Mouse (Mus musculus): ENCODE data around the gene Kif11. TPM values are rescaled to one million over a fixed set of nuclear protein-coding genes. Genes with fewer than 3 reads are reported as not detected.

Kif11 gene
- polyA plus RNA-seq, 1 experiment: 8.9 TPM

DNA sequence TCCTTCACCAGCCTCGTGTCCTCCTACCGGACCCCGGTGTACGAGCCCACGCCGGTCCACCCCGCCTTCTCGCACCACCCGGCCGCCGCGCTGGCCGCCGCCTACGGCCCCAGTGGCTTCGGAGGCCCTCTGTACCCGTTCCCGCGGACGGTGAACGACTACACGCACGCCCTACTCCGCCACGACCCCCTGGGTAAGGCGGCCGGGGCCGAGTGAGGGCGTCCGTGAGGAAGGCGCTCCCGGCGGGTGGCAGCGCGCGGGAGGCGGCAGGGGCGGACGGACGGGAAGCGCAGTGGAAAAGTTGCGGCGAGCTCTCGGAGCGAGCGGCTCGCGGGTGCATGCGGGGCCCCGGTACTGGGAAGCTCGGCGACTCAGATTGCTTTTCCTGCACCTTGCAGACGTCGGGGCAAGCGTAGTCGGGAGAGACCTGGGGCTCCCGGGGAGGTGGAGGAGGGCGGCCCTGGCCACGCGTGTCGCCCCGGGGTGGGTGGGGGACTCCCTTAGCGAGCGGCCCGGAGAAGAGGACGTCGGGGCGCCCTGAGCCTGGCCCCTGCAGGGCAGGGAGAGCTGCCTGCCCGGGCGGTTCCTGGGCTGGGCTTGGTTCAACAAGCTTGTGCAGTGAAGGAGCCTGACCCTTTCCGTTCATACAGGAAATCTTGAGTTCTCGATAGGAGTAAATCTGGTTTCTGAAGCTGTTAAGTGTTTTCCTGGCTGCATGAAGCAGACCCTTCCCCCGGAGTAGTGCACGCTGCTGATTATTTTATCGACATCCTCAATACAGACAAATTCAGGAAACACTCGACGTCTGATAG lies 59.0 kb downstream of the Kif11 start:
- peaks cover 3% of the 10 kb centered on the region; the same call in 1 of the 2 replicates for H3K27me3 ChIP-seq (ENCODE audit: control insufficient read depth, insufficient read depth, low read length)

GRCm38 (mm10) chr19:37435853-37436174 lies 59.6 kb downstream of the Kif11 start:
- Histone ChIP-seq H3K4me3 (ENCODE audit: control insufficient read depth, low read depth, low read length) (no peak overlapping the region), H3K27ac (ENCODE audit: control insufficient read depth, insufficient read depth, low read depth, low read length) (no peak overlapping the region), H3K4me1 (ENCODE audit: control insufficient read depth, insufficient read depth, low read length) (peaks cover 9% of the 10 kb centered on the region), H3K36me3 (ENCODE audit: control insufficient read depth, insufficient read depth, low read length) (no peaks in the 10 kb centered on the region), H3K27me3 (ENCODE audit: control insufficient read depth, insufficient read depth, low read length) (peaks cover 3% of the 10 kb centered on the region; the same call in 1 of the 2 replicates)
- TF ChIP-seq CTCF (IDR thresholded peaks at IDR 0.05; ENCODE audit: control insufficient read depth, insufficient read depth, insufficient replicate concordance, low read depth, low read length): no peak

More for the DNA sequence above, 59.0 kb downstream of the Kif11 start:
- H3K4me3 ChIP-seq (ENCODE audit: control insufficient read depth, low read depth, low read length): peak overlapping the region; percentile 82
- TF ChIP-seq CTCF (IDR thresholded peaks at IDR 0.05; ENCODE audit: control insufficient read depth, insufficient read depth, insufficient replicate concordance, low read depth, low read length) (no peak), POLR2A (IDR thresholded peaks at IDR 0.05; ENCODE audit: control insufficient read depth, low read depth, low read length) (0 out of 2 replicates have a peak, but pooled peaks have one; percentile 3)
- H3K27ac ChIP-seq (ENCODE audit: control insufficient read depth, insufficient read depth, low read depth, low read length): 0 out of 2 replicates have a peak overlapping the region, but pooled peaks have one; percentile 19
- peaks cover 9% of the 10 kb centered on the region for H3K4me1 ChIP-seq (ENCODE audit: control insufficient read depth, insufficient read depth, low read length)
- H3K36me3 ChIP-seq (ENCODE audit: control insufficient read depth, insufficient read depth, low read length): no peaks in the 10 kb centered on the region

GRCm38 (mm10) chr19:37436514-37437288 lies 60.5 kb downstream of the Kif11 start:
- H3K27ac ChIP-seq (ENCODE audit: control insufficient read depth, insufficient read depth, low read depth, low read length): no peak overlapping the region
- peaks cover 9% of the 10 kb centered on the region for H3K4me1 ChIP-seq (ENCODE audit: control insufficient read depth, insufficient read depth, low read length)
- no peak overlapping the region for H3K4me3 ChIP-seq (ENCODE audit: control insufficient read depth, low read depth, low read length)
- TF ChIP-seq CTCF (IDR thresholded peaks at IDR 0.05; ENCODE audit: control insufficient read depth, insufficient read depth, insufficient replicate concordance, low read depth, low read length) (no peak), POLR2A (IDR thresholded peaks at IDR 0.05; ENCODE audit: control insufficient read depth, low read depth, low read length) (no peak)
- no peaks in the 10 kb centered on the region for H3K36me3 ChIP-seq (ENCODE audit: control insufficient read depth, insufficient read depth, low read length)
- peaks cover 3% of the 10 kb centered on the region; the same call in 1 of the 2 replicates for H3K27me3 ChIP-seq (ENCODE audit: control insufficient read depth, insufficient read depth, low read length)

GRCm38 (mm10) chr19:37437289-37437606 lies 61.0 kb downstream of the Kif11 start:
- TF ChIP-seq POLR2A (IDR thresholded peaks at IDR 0.05; ENCODE audit: control insufficient read depth, low read depth, low read length): no peak
- no peak for TF ChIP-seq CTCF (IDR thresholded peaks at IDR 0.05; ENCODE audit: control insufficient read depth, insufficient read depth, insufficient replicate concordance, low read depth, low read length)
- Histone ChIP-seq H3K4me1 (ENCODE audit: control insufficient read depth, insufficient read depth, low read length) (peaks cover 9% of the 10 kb centered on the region), H3K4me3 (ENCODE audit: control insufficient read depth, low read depth, low read length) (no peak overlapping the region)

DNA sequence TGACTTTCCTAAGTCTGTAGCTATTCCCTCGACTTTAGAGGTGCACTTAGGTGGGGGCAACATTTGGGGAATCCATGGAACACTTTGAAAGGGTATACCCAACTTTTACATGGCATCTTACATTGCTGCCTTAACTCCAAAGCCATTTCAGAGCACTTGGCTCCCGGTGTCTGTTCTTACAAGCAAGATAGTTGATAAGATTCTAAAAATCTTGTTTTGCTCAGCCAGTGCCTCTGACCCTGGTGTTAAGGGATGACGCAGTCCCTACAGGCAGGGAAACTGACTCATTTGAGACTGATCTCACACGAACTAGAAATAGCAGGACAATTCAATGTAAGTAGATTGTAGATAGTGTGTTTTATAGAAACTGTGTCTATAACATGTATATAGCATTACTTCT lies 64.0 kb downstream of the Kif11 start:
- H3K27me3 ChIP-seq (ENCODE audit: control insufficient read depth, insufficient read depth, low read length): no peaks in the 10 kb centered on the region; the same call in 1 of the 2 replicates
- H3K36me3 ChIP-seq (ENCODE audit: control insufficient read depth, insufficient read depth, low read length): no peaks in the 10 kb centered on the region
- peaks cover 3% of the 10 kb centered on the region; the same call in 1 of the 2 replicates for H3K4me1 ChIP-seq (ENCODE audit: control insufficient read depth, insufficient read depth, low read length)
- H3K4me3 ChIP-seq (ENCODE audit: control insufficient read depth, low read depth, low read length): no peak overlapping the region
- no peak for TF ChIP-seq CTCF (IDR thresholded peaks at IDR 0.05; ENCODE audit: control insufficient read depth, insufficient read depth, insufficient replicate concordance, low read depth, low read length)
- TF ChIP-seq POLR2A (IDR thresholded peaks at IDR 0.05; ENCODE audit: control insufficient read depth, low read depth, low read length): no peak
- no peak overlapping the region for H3K27ac ChIP-seq (ENCODE audit: control insufficient read depth, insufficient read depth, low read depth, low read length)

More at GRCm38 (mm10) chr19:37437289-37437606, 61.0 kb downstream of the Kif11 start:
- Histone ChIP-seq H3K27me3 (ENCODE audit: control insufficient read depth, insufficient read depth, low read length) (peaks cover 3% of the 10 kb centered on the region; the same call in 1 of the 2 replicates), H3K36me3 (ENCODE audit: control insufficient read depth, insufficient read depth, low read length) (no peaks in the 10 kb centered on the region), H3K27ac (ENCODE audit: control insufficient read depth, insufficient read depth, low read depth, low read length) (no peak overlapping the region)

DNA sequence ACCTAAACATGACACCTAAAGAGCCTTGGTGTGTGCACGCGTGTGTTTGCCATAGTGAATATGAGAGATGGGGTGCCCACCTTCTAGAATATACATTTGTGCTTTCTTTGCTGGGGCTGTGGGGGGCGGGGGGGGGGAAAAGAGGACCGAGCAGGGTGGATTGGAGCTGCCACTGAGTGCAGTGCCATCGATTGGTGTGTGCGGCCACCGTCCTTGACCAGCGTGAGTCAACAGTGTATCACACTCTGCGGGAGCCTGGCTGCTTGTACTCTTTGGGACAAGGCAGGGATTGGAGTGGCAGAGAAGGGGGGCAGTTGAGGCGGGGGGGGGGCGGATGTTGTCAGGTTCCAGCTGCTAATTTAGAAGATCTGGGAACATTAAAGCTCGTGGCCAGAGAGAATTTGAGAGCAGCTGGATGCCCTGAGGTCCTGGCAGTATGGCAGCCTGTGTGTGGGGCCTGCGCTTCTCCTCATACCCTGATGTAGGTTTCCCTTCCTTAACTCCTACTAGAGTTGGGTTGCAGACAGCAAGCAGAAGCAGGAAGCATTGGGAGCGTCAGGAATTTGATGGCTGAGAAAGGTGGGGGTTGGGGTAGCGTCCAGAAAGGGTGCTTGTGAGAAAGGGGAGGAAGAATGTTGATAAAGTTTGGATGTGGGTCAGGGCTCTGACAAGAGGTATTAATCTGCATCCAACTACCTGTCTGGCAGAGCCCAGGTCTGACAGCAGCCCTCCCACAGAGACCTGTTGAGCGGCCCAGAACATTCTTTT lies 64.7 kb downstream of the Kif11 start:
- Histone ChIP-seq H3K4me1 (ENCODE audit: control insufficient read depth, insufficient read depth, low read length) (peaks cover 3% of the 10 kb centered on the region; the same call in 1 of the 2 replicates), H3K4me3 (ENCODE audit: control insufficient read depth, low read depth, low read length) (no peak overlapping the region), H3K27me3 (ENCODE audit: control insufficient read depth, insufficient read depth, low read length) (no peaks in the 10 kb centered on the region; the same call in 1 of the 2 replicates), H3K27ac (ENCODE audit: control insufficient read depth, insufficient read depth, low read depth, low read length) (no peak overlapping the region), H3K36me3 (ENCODE audit: control insufficient read depth, insufficient read depth, low read length) (no peaks in the 10 kb centered on the region)
- no peak for TF ChIP-seq CTCF (IDR thresholded peaks at IDR 0.05; ENCODE audit: control insufficient read depth, insufficient read depth, insufficient replicate concordance, low read depth, low read length)
- no peak for TF ChIP-seq POLR2A (IDR thresholded peaks at IDR 0.05; ENCODE audit: control insufficient read depth, low read depth, low read length)

Data from testis, adult 2 months (tissue).